Mouse (Mus musculus) hindbrain, embryonic 14.5 days (tissue): ENCODE results near the gene Pdss2. TPM values are rescaled to one million over a fixed set of nuclear protein-coding genes. Genes with fewer than 3 reads are reported as not detected.

Experiments used
- ATAC-seq: fragments of 200-750 bp; cut with Nextera tagmentation; 2 replicates; pipeline ENCODE4 v1.8.0; 2017; ENCODE audit warnings: moderate number of reproducible peaks, mild to moderate bottlenecking, moderate TSS enrichment, moderate library complexity; ENCODE audit not compliant: low FRiP score
- DNase-seq: peaks from one replicate; pipeline ENCODE4 v3.0.0-alpha.2; 2015; ENCODE audit warnings: low spot score
- H3K27ac ChIP-seq: fragments of 300-500 bp; sonication (generic); 2 replicates; pipeline ENCODE4 v1.5.1; 2014; ENCODE audit warnings: mild to moderate bottlenecking, moderate library complexity
- H3K27me3 ChIP-seq: fragments of 300-500 bp; sonication (generic); 2 replicates; pipeline ENCODE4 v1.6.1; 2014; ENCODE audit warnings: mild to moderate bottlenecking, low read length, mixed read lengths; ENCODE audit not compliant: control insufficient read depth, insufficient read depth
- H3K36me3 ChIP-seq: fragments of 300-500 bp; sonication (generic); replicated peaks from 2 replicates; pipeline ENCODE4 v1.6.1; 2014; ENCODE audit not compliant: control insufficient read depth, insufficient read depth
- H3K4me1 ChIP-seq: fragments of 300-500 bp; sonication (generic); replicated peaks from 2 replicates; pipeline ENCODE4 v1.6.1; 2014; ENCODE audit warnings: antibody characterized with exemption, low read length, mixed read lengths; ENCODE audit not compliant: control insufficient read depth, insufficient read depth
- H3K4me2 ChIP-seq: fragments of 300-500 bp; sonication (generic); replicated peaks from 2 replicates; pipeline ENCODE4 v1.6.1; 2014; ENCODE audit warnings: mild to moderate bottlenecking, moderate library complexity
- H3K4me3 ChIP-seq: fragments of 300-500 bp; sonication (generic); replicated peaks from 2 replicates; pipeline ENCODE4 v1.5.1; 2014; ENCODE audit warnings: mild to moderate bottlenecking, low read length
- H3K9ac ChIP-seq: fragments of 300-500 bp; sonication (generic); 2 replicates; pipeline ENCODE4 v1.6.1; 2014
- H3K9me3 ChIP-seq: fragments of 300-500 bp; sonication (generic); 2 replicates; pipeline ENCODE4 v1.6.1; 2016; ENCODE audit warnings: low read length; ENCODE audit not compliant: control insufficient read depth
- WGBS: fragments of 180-500 bp; shearing (Covaris S2); extraction: QIAGEN DNeasy Blood & Tissue Kit; methylation state at CpG from one replicate; pipeline ENCODE4 v1.1.7; 2014; 5-methylcytosine and 5-hydroxymethylcytosine counted together
- polyA plus RNA-seq: library from polyadenylated mRNA; unstranded; fragments of >200 nt; fragmentation: Nextera tagmentation; extraction: Ambion mirVana; gene quantifications from 2 replicates; pipeline ENCODE4 v1.2.1, GENCODE M21; 2014

The Pdss2 gene
- polyA plus RNA-seq, 1 experiment from 2014 or later = 15.0 TPM

DNA sequence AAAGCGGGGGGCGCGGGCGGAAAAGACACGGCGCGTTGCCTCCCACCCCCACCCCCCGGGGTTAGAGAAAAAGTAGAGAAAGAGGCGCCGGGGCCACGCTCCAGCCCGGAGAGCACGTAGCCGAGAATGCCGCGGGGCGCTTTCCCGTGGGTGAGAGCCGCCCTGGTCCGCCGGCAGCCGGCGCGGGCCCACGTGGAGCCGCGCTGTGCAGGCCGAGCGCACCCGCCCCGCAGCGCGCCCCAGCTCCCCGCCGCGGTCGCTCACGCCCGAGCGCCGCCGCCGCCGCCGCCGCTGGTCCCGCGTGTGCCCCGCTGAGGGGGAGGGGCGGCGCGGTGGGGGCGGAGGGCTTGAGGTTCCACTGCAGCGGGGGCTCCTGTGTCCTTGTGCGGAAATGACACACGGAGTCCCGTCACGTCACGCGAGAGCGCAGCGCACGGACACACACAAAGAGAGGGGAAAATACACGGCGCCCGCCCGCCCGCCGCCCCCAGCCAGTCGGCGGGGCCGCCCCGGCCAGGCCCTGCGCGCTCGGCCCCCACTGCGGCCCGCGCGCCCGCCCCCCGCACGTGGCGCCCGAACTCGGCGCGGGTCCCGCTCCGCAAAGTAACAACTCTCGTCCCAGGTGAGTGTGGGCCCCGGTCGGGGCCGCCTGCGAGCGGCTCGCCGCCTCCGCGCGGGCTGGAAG, 257.6 kb downstream of the Pdss2 start, which contains the start of gene Bend3:
TSS of gene Bend3 (plus strand) at position 81 of the 685 bp plus-strand sequence.
- Histone ChIP-seq H3K36me3 (no peaks in the 10 kb centered on the region), H3K27me3 (no peaks in the 10 kb centered on the region), H3K4me3 (peak within 1 kb of the TSS; percentile 85), H3K9me3 (no peaks in the 10 kb centered on the region), H3K4me1 (peaks cover 46% of the 10 kb centered on the region), H3K4me2 (peak within 1 kb of the TSS; percentile 99), H3K27ac (peak within 1 kb of the TSS; percentile 98), H3K9ac (peak within 1 kb of the TSS; percentile 95)
- ATAC-seq (peak; percentile 68), DNase-seq (peak; percentile 69)
- 2% methylated on average over 54 of the region's 101 CpGs for WGBS

- Histone ChIP-seq H3K4me2 (peak overlapping the region; percentile 99), H3K9ac (peak overlapping the region; percentile 95), H3K9me3 (no peaks in the 10 kb centered on the region), H3K27ac (peak overlapping the region; percentile 98), H3K36me3 (no peaks in the 10 kb centered on the region), H3K4me3 (peak overlapping the region; percentile 85), H3K27me3 (no peaks in the 10 kb centered on the region), H3K4me1 (peaks cover 46% of the 10 kb centered on the region)
- ATAC-seq = peak; percentile 90
- peak; percentile 75 for DNase-seq
- under 1% methylated on average over 79 of the region's 103 CpGs for WGBS
Measured at GRCm38 (mm10) chr10:43479436-43480157, 258.3 kb downstream of the Pdss2 start.

GRCm38 (mm10) chr10:43480227-43480849, 259.1 kb downstream of the Pdss2 start:
- 4% methylated on average over 13 of the region's 13 CpGs for WGBS
- no peak for ATAC-seq
- Histone ChIP-seq H3K36me3 (no peaks in the 10 kb centered on the region), H3K9me3 (no peaks in the 10 kb centered on the region), H3K4me2 (peak overlapping the region; percentile 99), H3K9ac (peak overlapping the region; percentile 95), H3K4me3 (peak overlapping the region; percentile 85), H3K27me3 (no peaks in the 10 kb centered on the region), H3K27ac (peak overlapping the region; percentile 98), H3K4me1 (peaks cover 46% of the 10 kb centered on the region)
- DNase-seq = no peak

- H3K9me3 ChIP-seq = no peaks in the 10 kb centered on the region
- no peaks in the 10 kb centered on the region for H3K36me3 ChIP-seq
- no peak overlapping the region for H3K9ac ChIP-seq
- no peak overlapping the region for H3K27ac ChIP-seq
- 46% methylated on average over 4 of the region's 4 CpGs for WGBS
- DNase-seq = no peak
- H3K4me3 ChIP-seq = no peak overlapping the region
- no peak for ATAC-seq
- H3K4me1 ChIP-seq = peaks cover 46% of the 10 kb centered on the region
- H3K27me3 ChIP-seq = no peaks in the 10 kb centered on the region
- no peak overlapping the region for H3K4me2 ChIP-seq
Measured at GRCm38 (mm10) chr10:43481179-43481578, 259.9 kb downstream of the Pdss2 start.

- no peak overlapping the region for H3K4me3 ChIP-seq
Measured at GRCm38 (mm10) chr10:43482021-43482420, 260.7 kb downstream of the Pdss2 start.

DNA sequence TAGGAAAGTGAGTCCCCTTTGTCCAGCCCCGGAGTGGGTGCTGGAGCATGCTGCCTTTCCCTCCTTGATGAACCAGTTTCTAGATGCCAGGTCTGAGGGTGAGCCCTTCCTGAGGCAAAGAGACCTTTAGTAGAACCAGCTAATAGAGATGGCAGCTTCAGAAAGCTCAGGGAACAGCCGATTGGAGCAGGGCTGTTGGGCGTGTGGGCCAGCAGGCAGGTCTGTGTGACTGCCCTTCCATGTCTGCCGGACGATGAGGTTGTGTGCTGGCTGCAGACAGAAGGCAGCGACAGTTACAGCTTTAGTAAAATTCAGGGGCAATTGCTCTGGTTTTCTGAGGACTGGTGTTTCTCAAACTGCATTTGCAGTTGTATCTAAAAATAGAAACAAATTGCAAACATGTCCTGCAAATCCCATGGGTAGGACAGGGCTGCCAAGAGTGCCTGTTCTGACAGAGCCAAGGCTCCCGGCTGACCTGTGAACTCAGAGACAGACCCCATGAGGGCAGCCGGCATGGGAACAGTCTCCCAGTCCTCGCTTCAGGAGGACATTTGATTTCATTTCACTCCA, 262.2 kb downstream of the Pdss2 start:
- peak overlapping the region; percentile 10; the same call in 1 of the 2 replicates for H3K4me2 ChIP-seq
- no peaks in the 10 kb centered on the region for H3K27me3 ChIP-seq
- no peak overlapping the region for H3K27ac ChIP-seq
- ATAC-seq (no peak), DNase-seq (no peak)
- H3K9me3 ChIP-seq = no peaks in the 10 kb centered on the region
- WGBS = 39% methylated on average over 9 of the region's 9 CpGs
- no peaks in the 10 kb centered on the region for H3K36me3 ChIP-seq
- peaks cover 32% of the 10 kb centered on the region for H3K4me1 ChIP-seq
- no peak overlapping the region for H3K4me3 ChIP-seq
- peak overlapping the region; percentile 36 for H3K9ac ChIP-seq

More at GRCm38 (mm10) chr10:43482021-43482420, 260.7 kb downstream of the Pdss2 start:
- Histone ChIP-seq H3K27me3 (no peaks in the 10 kb centered on the region), H3K27ac (no peak overlapping the region), H3K9me3 (no peaks in the 10 kb centered on the region), H3K36me3 (no peaks in the 10 kb centered on the region), H3K9ac (no peak overlapping the region), H3K4me2 (no peak overlapping the region), H3K4me1 (peaks cover 45% of the 10 kb centered on the region)
- DNase-seq = no peak
- ATAC-seq = no peak
- WGBS = 79% methylated on average over 5 of the region's 5 CpGs

DNA sequence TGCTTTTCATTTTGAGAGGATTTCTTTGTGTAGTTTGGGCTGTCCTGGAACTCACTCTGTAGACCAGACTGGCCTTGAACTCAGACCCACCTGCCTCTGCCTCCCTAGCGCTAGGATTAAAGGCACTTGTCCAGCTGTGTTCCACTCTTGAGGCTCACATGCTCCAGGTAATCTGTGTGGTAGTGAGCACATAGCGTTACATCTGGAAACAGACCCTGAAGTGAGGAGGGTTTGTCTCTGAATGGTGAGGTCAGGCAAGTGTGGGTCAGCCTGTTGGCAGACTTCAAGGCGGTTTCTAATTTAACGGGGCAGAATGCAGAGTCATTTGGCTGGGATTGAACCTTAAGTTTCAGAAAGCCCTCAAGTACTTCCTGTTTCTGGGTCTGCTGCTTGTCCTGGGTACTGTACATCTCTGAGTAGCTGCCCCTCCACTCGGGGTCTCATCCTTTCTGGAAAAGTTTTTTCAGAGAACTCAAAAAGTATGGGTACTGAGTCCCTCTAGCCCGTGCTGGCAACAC, 264.5 kb downstream of the Pdss2 start:
- no peak for DNase-seq
- ATAC-seq = no peak
- Histone ChIP-seq H3K9ac (no peak overlapping the region), H3K4me2 (no peak overlapping the region), H3K27me3 (no peaks in the 10 kb centered on the region), H3K9me3 (no peaks in the 10 kb centered on the region), H3K4me1 (peaks cover 23% of the 10 kb centered on the region), H3K36me3 (no peaks in the 10 kb centered on the region), H3K27ac (no peak overlapping the region), H3K4me3 (no peak overlapping the region)
- 94% methylated on average over 6 of the region's 6 CpGs for WGBS

DNA sequence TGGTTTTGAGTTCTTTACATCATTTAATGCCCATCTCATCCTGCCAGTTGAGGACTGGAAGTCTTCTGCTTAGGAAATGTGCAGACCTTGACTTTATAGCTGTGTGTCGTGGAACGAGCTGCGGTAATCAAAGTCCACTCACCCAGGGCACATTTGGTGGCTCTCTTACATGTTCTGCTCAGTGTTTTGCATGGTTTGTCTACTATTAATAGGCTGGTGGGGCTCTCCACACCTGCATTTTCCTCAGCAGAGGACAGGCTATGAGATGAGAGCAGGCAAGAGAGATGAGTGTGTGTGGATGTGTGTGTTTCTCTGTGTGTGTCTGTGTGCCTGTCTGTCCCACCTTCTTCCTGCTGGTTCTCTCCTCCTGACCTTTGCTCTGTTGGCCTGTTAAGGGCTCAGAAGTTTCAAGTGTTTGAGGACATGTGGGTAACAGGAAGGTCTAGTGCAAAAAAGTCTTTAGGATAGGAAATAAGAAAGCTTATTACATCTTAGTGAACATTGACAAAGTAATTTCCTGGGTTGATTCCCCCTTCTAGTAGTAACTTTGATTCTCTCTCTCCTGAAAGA, 266.2 kb downstream of the Pdss2 start:
- DNase-seq = no peak
- no peak for ATAC-seq
- H3K4me3 ChIP-seq = no peak overlapping the region
- no peaks in the 10 kb centered on the region for H3K36me3 ChIP-seq
- WGBS = 85% methylated on average over 3 of the region's 3 CpGs
- H3K9me3 ChIP-seq = no peaks in the 10 kb centered on the region
- H3K27ac ChIP-seq = no peak overlapping the region
- no peak overlapping the region for H3K9ac ChIP-seq
- H3K4me2 ChIP-seq = no peak overlapping the region
- peaks cover 10% of the 10 kb centered on the region for H3K4me1 ChIP-seq
- H3K27me3 ChIP-seq = no peaks in the 10 kb centered on the region
